Mouse (Mus musculus) liver, adult (tissue): ENCODE results near the gene Tle1.

Experiments used
- GATA4 ChIP-seq: IDR thresholded peaks from 2 replicates; pipeline ENCODE4 v1.6.1; 2014; ENCODE audit warnings: mild to moderate bottlenecking, low read length; ENCODE audit not compliant: insufficient replicate concordance

Gene Tle1

GRCm38 (mm10) chr4:72200559-72201409 is at the start of gene Tle1:
TSS of gene Tle1 (minus strand) at chr4:72200919.
- TF ChIP-seq GATA4, result no peak; the same call in 1 of the 2 replicates

GRCm38 (mm10) chr4:72233584-72234219 is 33.0 kb upstream of the Tle1 start:
- no peak for TF ChIP-seq GATA4

- TF ChIP-seq GATA4, result no peak
Measured at GRCm38 (mm10) chr4:72232206-72232605, 31.5 kb upstream of the Tle1 start.

GRCm38 (mm10) chr4:72230832-72231231 is 30.1 kb upstream of the Tle1 start:
- no peak for TF ChIP-seq GATA4

- no peak for TF ChIP-seq GATA4
Measured at GRCm38 (mm10) chr4:72221629-72222028, 20.9 kb upstream of the Tle1 start.

GRCm38 (mm10) chr4:72204420-72205045 is 3.8 kb upstream of the Tle1 start:
- TF ChIP-seq GATA4, result no peak

- TF ChIP-seq GATA4, result no peak
Measured at GRCm38 (mm10) chr4:72201521-72201991, 837 bp upstream of the Tle1 start.

- no peak for TF ChIP-seq GATA4
Measured at GRCm38 (mm10) chr4:72199571-72200558, 854 bp downstream of the Tle1 start.

GRCm38 (mm10) chr4:72198877-72199411 is 1.8 kb downstream of the Tle1 start:
- TF ChIP-seq GATA4, result peak; percentile 9; the same call in 1 of the 2 replicates

- no peak for TF ChIP-seq GATA4
Measured at GRCm38 (mm10) chr4:72197888-72198605, 2.7 kb downstream of the Tle1 start.

- no peak for TF ChIP-seq GATA4
Measured at GRCm38 (mm10) chr4:72195116-72195835, 5.4 kb downstream of the Tle1 start.

GRCm38 (mm10) chr4:72193276-72193675 is 7.4 kb downstream of the Tle1 start:
- TF ChIP-seq GATA4, result no peak

GRCm38 (mm10) chr4:72184476-72184875 is 16.2 kb downstream of the Tle1 start:
- TF ChIP-seq GATA4, result no peak

GRCm38 (mm10) chr4:72182343-72182988 is 18.3 kb downstream of the Tle1 start:
- no peak for TF ChIP-seq GATA4
